Mouse (Mus musculus) MEL (cell line): Measurements from ENCODE around the gene Dock11.

ENCODE experiments used
- CTCF ChIP-seq, 3 experiments: IDR thresholded peaks in 2 of 3; conservative IDR thresholded peaks in 1 of 3; 2 replicates each; pipeline ENCODE4 v1.5.1; 2011 to 2012; ENCODE audit warnings: low read length in 3 of 3, low read depth in 2 of 3, mild to moderate bottlenecking in 2 of 3, improper control_type of control experiment in 1 of 3, inconsistent platforms in 1 of 3, mixed read lengths in 1 of 3, moderate library complexity in 1 of 3; ENCODE audit not compliant: control insufficient read depth in 1 of 3, insufficient read depth in 1 of 3, poor library complexity in 1 of 3, severe bottlenecking in 1 of 3
- JUND ChIP-seq: IDR thresholded peaks from 2 replicates; pipeline ENCODE4 v1.6.1; 2011; ENCODE audit warnings: low read depth, mild to moderate bottlenecking, improper control_type of control experiment, low read length
- KAT2A ChIP-seq: conservative IDR thresholded peaks from 2 replicates; pipeline ENCODE4 v1.6.1; 2012; ENCODE audit warnings: low read depth, low read length, improper control_type of control experiment, inconsistent platforms
- MYB ChIP-seq: IDR thresholded peaks from 2 replicates; pipeline ENCODE4 v1.6.1; 2011; ENCODE audit warnings: mild to moderate bottlenecking, low read depth, low read length, improper control_type of control experiment
- NRF1 ChIP-seq: IDR thresholded peaks from 2 replicates; pipeline ENCODE4 v1.6.1; 2014; ENCODE audit warnings: low read depth, mild to moderate bottlenecking, inconsistent platforms, low read length, improper control_type of control experiment, moderate library complexity; ENCODE audit not compliant: poor library complexity, insufficient read depth, severe bottlenecking
- POLR2A ChIP-seq, 2 experiments: IDR thresholded peaks; 2 replicates each; pipeline ENCODE4 v1.6.1; 2011 to 2012; ENCODE audit warnings: low read length in 2 of 2, mild to moderate bottlenecking in 2 of 2, control low read depth in 1 of 2, improper control_type of control experiment in 1 of 2, low read depth in 1 of 2, moderate library complexity in 1 of 2; ENCODE audit not compliant: control insufficient read depth in 1 of 2, insufficient read depth in 1 of 2, poor library complexity in 1 of 2
- RCOR1 ChIP-seq: IDR thresholded peaks from 2 replicates; pipeline ENCODE4 v1.6.1; 2012; ENCODE audit warnings: low read depth, mild to moderate bottlenecking, inconsistent platforms, low read length, improper control_type of control experiment
- TCF12 ChIP-seq: IDR thresholded peaks from 2 replicates; pipeline ENCODE4 v1.6.1; 2014; ENCODE audit warnings: low read depth, mild to moderate bottlenecking, inconsistent platforms, low read length, improper control_type of control experiment, moderate library complexity
- ZC3H11A ChIP-seq: IDR thresholded peaks from 2 replicates; pipeline ENCODE4 v1.6.1; 2012; ENCODE audit warnings: low read depth, mild to moderate bottlenecking, inconsistent platforms, low read length, improper control_type of control experiment

GRCm38 (mm10) chrX:36034045-36034444 is 145.4 kb downstream of the Dock11 start:
- TF ChIP-seq RCOR1 (no peak), CTCF (IDR thresholded peaks at IDR 0.05 in 2 of 3, conservative IDR thresholded peaks at IDR 0.05 in 1 of 3; ENCODE audit: control insufficient read depth in 1 of 3, insufficient read depth in 1 of 3, low read depth in 2 of 3, low read length in 3 of 3, poor library complexity in 1 of 3, severe bottlenecking in 1 of 3) (no peak), MYB (no peak), KAT2A (no peak), POLR2A (IDR thresholded peaks at IDR 0.05; ENCODE audit: control insufficient read depth in 1 of 2, insufficient read depth in 1 of 2, low read depth in 1 of 2, low read length in 2 of 2, poor library complexity in 1 of 2) (no peak), ZC3H11A (no peak), JUND (no peak), NRF1 (no peak), TCF12 (no peak)
